Mouse (Mus musculus): ENCODE measurements around the gene Taf1b. TPM values are rescaled to one million over a fixed set of nuclear protein-coding genes. Genes with fewer than 3 reads are reported as not detected.

The Taf1b gene
- 7.3 and 11.1 TPM in 2 replicates for polyA plus RNA-seq (2012; rRNA removed; ENCODE audit: low replicate concordance)

DNA sequence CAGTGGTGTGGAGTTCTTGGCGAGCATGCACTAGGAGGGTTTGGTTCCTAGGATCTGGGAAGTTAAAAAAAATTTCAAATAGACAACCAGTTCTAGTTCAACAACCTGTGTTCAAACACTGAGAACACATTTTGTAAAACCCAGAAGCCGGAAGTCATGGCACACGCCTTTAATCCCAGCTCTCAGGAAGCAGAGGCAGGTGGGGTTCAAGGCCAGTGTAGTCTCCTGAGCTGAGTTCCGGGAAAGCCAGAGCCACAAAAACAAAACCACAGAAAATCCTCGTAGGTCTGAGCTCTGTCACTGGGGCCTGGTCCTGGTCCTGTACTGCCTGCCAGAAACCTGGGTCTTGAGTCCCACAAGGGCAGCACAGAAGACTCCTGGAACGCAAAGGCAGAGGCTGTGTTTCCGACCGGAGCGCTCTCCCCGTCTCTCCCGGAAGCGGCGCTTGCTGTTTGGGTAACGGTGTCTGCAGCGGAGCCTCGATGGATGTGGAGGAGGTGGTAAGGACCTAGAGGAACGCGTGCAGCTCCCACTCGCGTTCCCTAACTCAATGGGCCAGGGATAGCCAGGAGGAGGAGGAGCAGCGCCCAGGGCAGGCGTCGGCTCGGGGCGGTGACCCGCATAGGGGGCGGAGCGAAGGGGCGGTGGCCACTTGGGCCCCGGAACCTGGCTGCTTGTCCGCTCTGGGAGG is at the start of gene Taf1b:
Gene Taf1b, plus strand, starts transcription at position 210 of the 691 bp plus-strand sequence.

GRCm38 (mm10) chr12:24571523-24572392 is 73.6 kb downstream of the Taf1b start, which contains the start of gene Grhl1:
Gene Grhl1 (plus strand): TSS chr12:24572283.

Other genes starting within 250 kb of the Taf1b start
- 1.5 and 2.9 TPM in 2 replicates for gene Grhl1, start 73.9 kb downstream of the Taf1b start, polyA plus RNA-seq (2012; rRNA removed; ENCODE audit: low replicate concordance)
- gene Klf11, start 152.9 kb downstream of the Taf1b start, polyA plus RNA-seq (2012; rRNA removed; ENCODE audit: low replicate concordance): 17.9 and 19.8 TPM in 2 replicates
- 4.1 and 5.5 TPM in 2 replicates for gene Cys1, start 183.5 kb downstream of the Taf1b start, polyA plus RNA-seq (2012; rRNA removed; ENCODE audit: low replicate concordance)
- 1.2 and 5.7 TPM in 2 replicates for gene Rrm2, start 209.9 kb downstream of the Taf1b start, polyA plus RNA-seq (2012; rRNA removed; ENCODE audit: low replicate concordance)